Mouse (Mus musculus) E14TG2a.4 (cell line): ENCODE data around the gene Mrps35.

Experiments
- H3K27me3 ChIP-seq: 2 replicates; pipeline ENCODE4 v1.6.1; 2014; ENCODE audit warnings: low read length, control low read depth; ENCODE audit not compliant: insufficient read depth
- H3K36me3 ChIP-seq: 2 replicates; pipeline ENCODE4 v1.6.1; 2014; ENCODE audit warnings: low read length, control low read depth; ENCODE audit not compliant: insufficient read depth
- H3K4me1 ChIP-seq: replicated peaks from 2 replicates; pipeline ENCODE4 v1.6.1; 2014; ENCODE audit warnings: low read depth, low read length, control low read depth
- H3K4me3 ChIP-seq: replicated peaks from 2 replicates; pipeline ENCODE4 v1.5.1; 2014; ENCODE audit warnings: mild to moderate bottlenecking, low read length
- H3K9me3 ChIP-seq: 2 replicates; pipeline ENCODE4 v1.6.1; 2014; ENCODE audit warnings: low read length, control low read depth
- CTCF ChIP-seq: conservative IDR thresholded peaks from 2 replicates; pipeline ENCODE4 v1.5.1; 2014; ENCODE audit warnings: low read length
- NANOG ChIP-seq: IDR thresholded peaks from 2 replicates; pipeline ENCODE4 v1.6.1; 2014; ENCODE audit warnings: borderline replicate concordance, low read length, mixed read lengths
- POU5F1 ChIP-seq: IDR thresholded peaks from 2 replicates; pipeline ENCODE4 v1.6.1; 2014; ENCODE audit warnings: low read length, borderline replicate concordance

The Mrps35 gene

DNA sequence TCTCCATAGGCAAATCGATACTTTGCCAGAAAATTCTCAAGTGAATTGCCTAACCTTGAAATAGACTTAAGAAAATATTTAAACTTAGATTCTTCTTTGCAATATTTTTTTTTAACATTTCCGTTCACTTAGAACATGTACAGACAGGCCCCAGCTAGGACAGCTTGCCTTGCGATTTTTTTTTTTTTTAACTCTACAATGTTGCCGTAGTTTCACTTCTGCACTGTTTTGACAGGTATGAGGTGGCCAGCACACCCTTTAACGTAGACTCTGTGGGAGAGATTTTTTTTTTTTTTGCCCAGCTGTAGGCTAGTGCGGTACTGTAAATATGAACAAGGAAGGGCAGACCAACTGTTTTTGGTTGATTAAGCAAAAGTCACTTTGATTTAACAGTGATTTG, 32.2 kb upstream of the Mrps35 start:
- H3K9me3 ChIP-seq: no peaks in the 10 kb centered on the region
- H3K36me3 ChIP-seq: peaks cover 13% of the 10 kb centered on the region
- no peaks in the 10 kb centered on the region for H3K27me3 ChIP-seq
- TF ChIP-seq POU5F1: no peak
- H3K4me1 ChIP-seq: no peaks in the 10 kb centered on the region
- no peak overlapping the region for H3K4me3 ChIP-seq

DNA sequence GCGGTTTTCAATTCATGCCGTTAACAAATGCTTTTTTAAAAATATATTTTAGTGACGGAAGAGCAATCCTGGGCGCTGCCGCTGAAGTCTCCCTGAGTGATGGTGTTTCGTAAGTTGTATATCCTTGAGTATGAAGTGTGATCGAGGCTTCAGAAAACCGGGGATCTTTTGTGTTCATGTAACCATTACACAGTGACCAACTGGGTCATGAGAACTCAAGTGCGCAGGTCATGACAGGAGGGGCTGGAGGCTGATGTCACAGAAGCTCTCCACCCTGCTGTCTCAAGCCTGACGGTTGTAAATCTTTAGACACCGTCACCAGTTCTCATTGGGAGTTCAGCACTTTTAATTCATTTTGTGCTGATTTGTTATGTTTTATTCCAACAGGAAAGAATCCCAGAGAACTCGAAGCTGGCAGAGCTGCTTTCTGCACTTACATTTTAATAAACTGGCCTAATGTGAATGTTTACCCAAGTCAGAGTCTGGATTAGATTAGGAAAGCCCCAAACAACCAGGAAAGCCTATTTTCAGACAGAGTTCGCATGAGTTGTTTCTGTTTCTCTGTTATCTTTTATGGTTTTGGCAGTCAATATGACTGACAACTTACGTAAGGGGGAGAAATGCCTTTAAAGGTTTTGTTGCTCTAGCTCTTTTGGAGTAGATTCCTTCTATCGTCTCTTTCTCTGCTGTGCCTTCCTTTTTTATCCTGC, 31.6 kb upstream of the Mrps35 start:
- no peak for TF ChIP-seq POU5F1
- TF ChIP-seq CTCF: no peak
- no peak for TF ChIP-seq NANOG
- Histone ChIP-seq H3K27me3 (no peaks in the 10 kb centered on the region), H3K4me1 (no peaks in the 10 kb centered on the region), H3K9me3 (no peaks in the 10 kb centered on the region), H3K4me3 (no peak overlapping the region), H3K36me3 (peaks cover 15% of the 10 kb centered on the region)

DNA sequence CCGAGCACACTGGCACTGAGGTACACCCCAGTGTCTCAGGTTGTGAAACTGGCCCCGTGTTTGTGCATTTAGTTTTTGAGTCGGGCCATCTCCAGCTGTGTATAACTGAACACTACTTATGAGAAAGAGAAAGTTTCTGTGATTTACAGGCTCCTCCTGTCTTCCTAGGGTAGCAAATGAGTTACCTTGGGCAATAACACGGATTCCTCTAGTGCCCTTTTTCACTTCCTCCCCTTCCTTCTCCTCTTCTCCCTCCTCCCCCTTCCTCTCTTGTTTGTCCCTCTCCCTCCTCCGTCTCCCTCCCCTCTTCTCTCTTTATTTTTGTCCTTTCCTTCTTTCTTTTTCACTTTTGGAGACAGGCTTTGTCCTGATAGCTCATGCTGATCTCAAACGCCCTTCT, 31.0 kb upstream of the Mrps35 start:
- no peak overlapping the region for H3K4me3 ChIP-seq
- no peaks in the 10 kb centered on the region for H3K27me3 ChIP-seq
- peaks cover 19% of the 10 kb centered on the region for H3K36me3 ChIP-seq
- no peak for TF ChIP-seq CTCF
- no peak for TF ChIP-seq NANOG
- TF ChIP-seq POU5F1: no peak
- no peaks in the 10 kb centered on the region for H3K4me1 ChIP-seq
- no peaks in the 10 kb centered on the region for H3K9me3 ChIP-seq

DNA sequence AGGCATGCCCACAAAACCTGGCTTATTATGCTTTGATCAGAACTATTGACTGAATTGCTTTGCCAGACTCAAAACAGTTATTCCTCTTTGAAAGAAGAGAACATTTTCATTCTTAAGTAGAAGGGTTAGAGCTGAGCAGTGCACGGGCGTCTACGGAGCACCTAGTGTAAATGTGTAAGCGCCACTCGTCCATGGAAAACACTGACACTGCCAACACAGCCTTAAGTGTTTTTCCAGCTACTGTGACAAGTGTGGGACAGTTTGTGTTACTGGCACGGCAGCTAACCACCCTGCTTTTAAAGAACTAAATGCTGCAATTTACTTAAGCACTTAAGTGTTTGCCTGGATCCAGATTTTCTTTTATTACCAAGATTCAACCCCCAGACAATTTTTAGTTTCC, 30.6 kb upstream of the Mrps35 start:
- TF ChIP-seq POU5F1 (no peak), NANOG (no peak), CTCF (no peak)
- Histone ChIP-seq H3K9me3 (no peaks in the 10 kb centered on the region), H3K4me3 (no peak overlapping the region), H3K27me3 (no peaks in the 10 kb centered on the region), H3K36me3 (peaks cover 18% of the 10 kb centered on the region; the same call in 1 of the 2 replicates), H3K4me1 (no peaks in the 10 kb centered on the region)

DNA sequence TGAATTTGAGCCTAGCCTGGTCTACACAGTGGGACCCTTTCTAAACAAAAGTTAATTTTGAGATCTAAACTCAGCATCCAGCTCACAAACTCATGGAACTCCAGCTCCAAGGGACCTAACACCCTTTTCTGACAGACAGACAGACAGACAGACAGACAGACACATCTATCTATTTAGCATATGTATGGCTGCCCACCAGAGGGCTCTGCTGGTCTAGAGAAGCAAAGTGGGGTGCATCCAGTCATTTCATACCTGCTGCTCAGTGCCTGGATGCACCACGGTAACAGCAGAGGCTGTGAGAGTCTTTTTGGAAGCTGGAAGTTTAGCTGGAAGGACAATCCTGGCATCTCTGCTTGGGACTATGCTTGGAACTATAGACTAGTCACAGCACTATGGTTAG, 29.0 kb upstream of the Mrps35 start:
- Histone ChIP-seq H3K27me3 (no peaks in the 10 kb centered on the region), H3K36me3 (peaks cover 18% of the 10 kb centered on the region; the same call in 1 of the 2 replicates), H3K4me1 (no peaks in the 10 kb centered on the region), H3K9me3 (no peaks in the 10 kb centered on the region), H3K4me3 (no peak overlapping the region)
- TF ChIP-seq NANOG (no peak), POU5F1 (no peak), CTCF (no peak)

DNA sequence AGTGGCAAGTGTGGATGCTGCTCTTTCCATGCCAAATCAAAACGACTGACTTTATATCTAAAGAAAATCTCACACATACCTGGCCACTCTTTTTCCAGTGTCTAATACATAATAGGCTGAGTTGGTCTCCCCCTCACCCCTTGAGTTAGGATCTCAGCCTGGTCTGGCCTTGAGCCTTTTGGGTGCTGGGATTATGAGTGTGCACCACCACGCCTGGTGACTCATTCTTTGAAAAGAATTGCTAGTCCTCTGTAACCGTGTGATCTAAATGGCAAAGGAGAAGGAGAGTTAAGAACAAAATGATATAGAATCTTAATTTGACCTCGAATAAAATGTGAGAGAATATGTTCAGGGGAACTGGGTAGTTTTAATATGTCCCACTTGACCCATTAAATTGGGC, 24.7 kb upstream of the Mrps35 start:
- TF ChIP-seq NANOG (no peak), POU5F1 (no peak), CTCF (no peak)
- Histone ChIP-seq H3K36me3 (peaks cover 27% of the 10 kb centered on the region), H3K4me3 (no peak overlapping the region), H3K9me3 (no peaks in the 10 kb centered on the region), H3K27me3 (no peaks in the 10 kb centered on the region), H3K4me1 (no peaks in the 10 kb centered on the region)

DNA sequence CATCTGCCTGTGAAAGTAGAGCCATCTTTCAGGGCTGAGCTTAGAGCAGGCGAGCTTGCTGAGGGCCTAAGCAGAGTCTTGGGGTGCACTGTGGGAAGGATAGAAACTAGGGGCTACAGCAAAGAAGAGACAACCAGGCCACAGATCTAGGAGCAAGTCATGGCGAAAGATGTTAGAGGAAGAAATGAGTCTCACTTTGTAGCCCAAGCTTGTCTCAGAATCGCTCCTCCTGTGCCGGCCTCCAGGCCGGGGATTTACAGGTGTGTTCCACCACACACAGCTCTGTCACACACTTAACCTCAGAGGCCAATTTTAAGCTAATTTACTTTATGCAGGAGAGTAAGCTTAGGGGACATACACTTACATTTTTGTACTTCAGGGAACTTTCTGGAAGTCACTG, 24.2 kb upstream of the Mrps35 start:
- Histone ChIP-seq H3K4me3 (no peak overlapping the region), H3K27me3 (no peaks in the 10 kb centered on the region), H3K9me3 (no peaks in the 10 kb centered on the region), H3K4me1 (no peaks in the 10 kb centered on the region), H3K36me3 (peaks cover 27% of the 10 kb centered on the region)
- TF ChIP-seq POU5F1: no peak
- no peak for TF ChIP-seq NANOG
- TF ChIP-seq CTCF: no peak

DNA sequence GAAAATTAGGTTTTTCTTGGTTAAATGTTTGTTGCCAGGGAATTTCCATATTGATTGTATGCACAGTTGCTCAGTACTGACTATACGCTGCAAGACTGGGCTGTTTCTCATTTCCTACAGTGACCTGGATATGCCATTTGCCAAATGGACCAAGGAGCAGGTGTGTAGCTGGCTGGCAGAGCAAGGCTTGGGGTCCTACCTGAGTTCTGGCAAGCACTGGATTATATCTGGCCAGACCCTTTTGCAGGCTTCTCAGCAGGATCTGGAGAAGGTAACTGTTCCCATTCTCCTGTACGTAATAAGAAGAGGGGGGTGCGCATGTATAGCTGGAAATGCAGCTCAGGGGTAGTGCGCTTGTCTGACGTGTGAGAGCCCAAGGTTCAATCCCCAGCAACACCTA, 21.4 kb upstream of the Mrps35 start:
- no peaks in the 10 kb centered on the region for H3K9me3 ChIP-seq
- TF ChIP-seq NANOG (no peak), POU5F1 (no peak), CTCF (no peak)

More for the DNA sequence above, 21.4 kb upstream of the Mrps35 start:
- no peaks in the 10 kb centered on the region for H3K4me1 ChIP-seq
- peaks cover 28% of the 10 kb centered on the region for H3K36me3 ChIP-seq
- no peak overlapping the region for H3K4me3 ChIP-seq
- no peaks in the 10 kb centered on the region for H3K27me3 ChIP-seq
